Mouse (Mus musculus) gastrocnemius, postnatal 36 days (tissue): ENCODE results near the gene Gabpb1. TPM values are rescaled to one million over a fixed set of nuclear protein-coding genes. Genes with fewer than 3 reads are reported as not detected.

Experiments used
- DNase-seq, 2 experiments: peaks; one replicate each; pipeline ENCODE4 v3.0.0; 2022
- intact Hi-C: fragments of 180-260 bp; cut with DNase I; formaldehyde crosslinking; loops from one replicate; pipeline ENCODE4 v1.15.1; 2025
- long read RNA-seq, 2 experiments: library from polyadenylated mRNA; stranded (forward); transcript quantifications; one replicate each; pipeline ENCODE4 v2.0.0; 2021
- total RNA-seq, 2 experiments: library from RNA; stranded (reverse); gene quantifications; 2 replicates each; pipeline ENCODE4 v1.2.3; 2021

Gabpb1 gene
- 1 to 10 TPM; 5.8 to 6.4 TPM for total RNA-seq
- long read RNA-seq, experiment 1, full-length matches to known transcripts, result 7 of 13 reads
- long read RNA-seq, experiment 1, partial matches to known transcripts, result 2 of 13 reads
- long read RNA-seq, experiment 1, other reads (novel, unspliced or antisense), result 4 of 13 reads
- long read RNA-seq, experiment 2, full-length matches to known transcripts, result 3 of 6 reads
- long read RNA-seq, experiment 2, partial matches to known transcripts, result 0 of 6 reads
- long read RNA-seq, experiment 2, other reads (novel, unspliced or antisense), result 3 of 6 reads

DNA sequence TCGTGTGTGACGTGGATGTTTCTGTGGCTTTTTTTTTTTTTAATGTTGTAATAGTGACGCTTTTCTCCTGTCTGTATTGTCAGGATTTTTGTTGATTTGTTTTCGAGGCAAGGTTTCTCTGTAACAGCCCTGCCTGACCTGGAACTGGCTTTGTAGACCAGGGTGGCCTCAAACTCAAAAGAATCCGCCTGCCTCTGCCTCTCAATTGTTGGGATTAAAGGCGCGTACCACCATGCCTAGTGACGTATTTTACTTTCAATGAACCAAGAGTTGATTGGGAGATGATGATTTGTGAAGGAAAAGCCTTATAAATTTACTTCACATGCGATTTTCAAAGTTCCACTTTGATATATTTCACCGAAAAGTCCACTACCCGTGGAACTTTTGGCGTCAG, at the start of gene Gabpb1:
Gene Gabpb1 (minus strand): TSS at position 216 of the 394 bp plus-strand sequence.
- no peak for DNase-seq
- intact Hi-C loops, result no loop called here

DNA sequence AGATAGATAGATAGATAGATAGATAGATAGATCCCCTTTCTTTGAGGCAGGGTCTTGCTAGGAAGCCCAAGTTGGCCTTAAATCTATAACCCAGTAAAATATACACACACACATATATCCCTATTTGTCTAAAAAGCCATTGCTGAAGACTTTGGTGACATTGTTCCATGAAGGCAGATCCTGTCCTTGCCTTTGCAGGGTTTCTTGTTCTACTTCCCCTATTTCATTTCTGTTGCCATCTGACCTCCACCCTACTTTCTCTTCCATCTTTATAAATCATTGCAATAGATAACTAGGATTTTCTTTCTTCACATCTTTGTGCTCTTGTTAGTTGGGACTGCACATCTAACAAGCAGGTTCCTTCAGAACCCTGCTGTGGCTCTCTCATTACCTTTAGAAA, 36.8 kb upstream of the Gabpb1 start:
- intact Hi-C loops, result no loop called here
- no peak for DNase-seq

DNA sequence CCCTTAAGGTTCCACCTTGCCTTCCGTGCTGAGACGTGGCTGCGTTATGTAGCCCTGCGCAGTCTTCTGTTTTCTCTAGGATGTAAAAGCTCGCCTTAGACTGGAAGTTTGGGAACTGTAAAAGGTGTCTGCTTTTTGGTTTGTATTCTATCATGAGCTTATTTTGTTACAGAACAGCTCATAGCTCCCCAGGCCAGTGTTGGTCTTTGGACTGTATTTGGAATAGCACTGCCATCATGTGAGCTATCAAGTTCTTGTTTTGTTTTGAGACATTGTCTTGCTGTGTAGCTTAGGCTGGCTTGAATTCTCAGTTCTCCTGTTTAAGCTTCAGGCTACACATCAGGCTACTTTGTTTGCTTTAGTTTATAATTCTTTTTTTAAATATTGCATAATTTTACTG, 36.4 kb upstream of the Gabpb1 start:
- no peak for DNase-seq
- intact Hi-C loops, result no loop called here

GRCm38 (mm10) chr2:126708361-126708760, 32.2 kb upstream of the Gabpb1 start:
- intact Hi-C loops, result no loop called here
- no peak for DNase-seq

DNA sequence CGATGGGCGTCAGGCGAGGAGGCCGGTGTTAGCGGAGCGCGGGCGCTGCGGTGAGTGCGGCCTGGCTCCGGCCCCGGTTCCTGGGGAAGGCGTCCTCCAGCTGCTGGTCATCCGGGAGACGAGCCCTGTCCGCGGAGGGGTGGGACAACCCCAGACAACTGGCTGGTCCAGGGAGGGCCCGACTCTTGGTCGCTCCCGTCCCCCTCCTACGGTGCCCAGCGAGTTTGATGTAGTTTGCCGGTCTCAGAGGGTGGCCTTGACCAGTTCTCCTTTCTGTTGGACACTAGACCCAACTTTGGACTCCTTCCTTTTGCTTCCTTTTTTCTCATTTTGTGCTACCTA, 31.3 kb upstream of the Gabpb1 start:
- DNase-seq, result no peak
- intact Hi-C loops, result no loop called here

GRCm38 (mm10) chr2:126706759-126707437, 30.8 kb upstream of the Gabpb1 start, which contains the start of gene Usp8:
Gene Usp8 (plus strand): TSS chr2:126707328.
- intact Hi-C loops, result no loop called here
- peak; percentile 96 for DNase-seq

- no peak for DNase-seq
- intact Hi-C loops, result no loop called here
Measured at GRCm38 (mm10) chr2:126695285-126695684, 19.1 kb upstream of the Gabpb1 start.

- no peak for DNase-seq
- intact Hi-C loops, result no loop called here
Measured at GRCm38 (mm10) chr2:126691290-126691689, 15.2 kb upstream of the Gabpb1 start.

DNA sequence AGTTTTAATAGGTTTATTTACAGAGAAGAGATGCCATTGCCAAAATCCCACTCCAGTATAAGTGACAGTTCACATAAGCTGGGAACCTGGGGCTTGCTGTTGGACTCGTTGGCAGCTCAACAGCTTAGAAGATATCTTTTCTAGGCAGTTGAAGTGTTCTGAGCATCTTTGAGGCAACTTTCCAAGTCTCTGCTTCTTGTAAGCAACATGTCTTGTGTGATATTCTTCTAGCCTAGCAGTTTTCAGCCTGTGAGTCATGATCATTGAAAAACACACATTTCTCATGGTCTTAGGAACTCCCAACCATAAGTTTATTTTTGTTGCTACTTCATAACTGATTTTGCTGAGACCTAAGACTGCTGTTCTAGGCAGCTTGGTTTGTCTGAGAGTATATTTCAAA, 6.8 kb upstream of the Gabpb1 start:
- intact Hi-C loops, result no loop called here
- no peak for DNase-seq

DNA sequence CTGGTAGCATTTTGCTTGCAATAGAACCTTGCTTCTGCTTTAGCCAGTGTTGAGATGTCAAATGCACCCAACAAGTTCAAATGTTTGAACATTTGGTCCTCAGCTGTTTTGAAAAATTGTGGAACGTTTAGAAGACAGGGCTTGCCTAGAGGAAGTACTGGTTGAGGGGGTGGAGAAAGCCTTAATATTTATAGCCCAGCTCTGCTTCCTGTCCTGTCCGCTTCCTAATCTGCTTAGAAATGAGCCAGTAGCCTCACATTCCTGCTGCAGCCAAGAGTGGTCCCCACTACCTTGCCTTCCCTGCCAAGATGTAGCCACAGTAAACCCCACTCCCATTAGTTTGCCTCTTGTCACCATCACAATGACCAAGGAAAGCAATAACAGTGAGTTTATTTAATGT, 6.2 kb upstream of the Gabpb1 start:
- intact Hi-C loops, result no loop called here
- no peak for DNase-seq

GRCm38 (mm10) chr2:126677366-126677765, 1.2 kb upstream of the Gabpb1 start:
- no peak for DNase-seq
- intact Hi-C loops, result no loop called here

- peak; percentile 76 to 92 for DNase-seq
- intact Hi-C loops, result no loop called here
Measured at GRCm38 (mm10) chr2:126675169-126676121, 692 bp downstream of the Gabpb1 start.

DNA sequence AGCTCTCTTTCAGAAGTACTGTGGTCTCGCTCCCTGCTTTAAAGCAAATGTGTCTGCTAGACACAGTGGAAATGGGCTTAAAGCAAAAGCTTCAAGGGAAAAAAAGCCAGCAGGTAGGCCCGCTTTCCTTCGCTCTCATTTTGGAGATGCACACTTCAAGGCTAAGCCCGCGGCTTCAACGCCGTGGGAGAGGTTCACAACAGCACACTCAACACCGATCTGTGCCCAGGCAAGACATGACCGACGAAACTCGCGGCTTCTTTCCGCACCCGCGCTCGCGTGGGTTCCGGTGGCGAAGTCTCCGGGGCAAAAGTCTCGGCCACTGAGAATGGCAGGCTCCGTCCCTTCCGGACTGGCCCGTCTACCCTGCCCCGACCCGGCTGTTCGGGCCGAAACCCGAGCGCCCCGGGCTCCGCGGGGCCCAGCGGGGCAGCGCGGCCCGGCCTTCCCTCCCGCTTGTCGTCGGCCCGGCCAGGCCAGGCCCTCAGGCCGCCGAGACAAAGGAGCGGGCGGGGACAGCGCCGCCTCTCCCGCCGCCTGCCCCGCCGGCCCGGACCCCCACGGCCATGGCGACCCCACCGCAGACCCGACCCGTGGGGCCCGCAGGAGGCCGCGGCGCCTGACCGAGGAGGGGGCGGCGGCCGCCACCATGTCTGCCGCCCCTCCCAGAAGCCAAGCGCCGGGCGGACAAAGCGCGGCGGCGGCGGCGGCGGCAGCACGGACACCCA, 1.5 kb downstream of the Gabpb1 start:
- peak; percentile 7 to 63 for DNase-seq
- intact Hi-C loops, result no loop called here

DNA sequence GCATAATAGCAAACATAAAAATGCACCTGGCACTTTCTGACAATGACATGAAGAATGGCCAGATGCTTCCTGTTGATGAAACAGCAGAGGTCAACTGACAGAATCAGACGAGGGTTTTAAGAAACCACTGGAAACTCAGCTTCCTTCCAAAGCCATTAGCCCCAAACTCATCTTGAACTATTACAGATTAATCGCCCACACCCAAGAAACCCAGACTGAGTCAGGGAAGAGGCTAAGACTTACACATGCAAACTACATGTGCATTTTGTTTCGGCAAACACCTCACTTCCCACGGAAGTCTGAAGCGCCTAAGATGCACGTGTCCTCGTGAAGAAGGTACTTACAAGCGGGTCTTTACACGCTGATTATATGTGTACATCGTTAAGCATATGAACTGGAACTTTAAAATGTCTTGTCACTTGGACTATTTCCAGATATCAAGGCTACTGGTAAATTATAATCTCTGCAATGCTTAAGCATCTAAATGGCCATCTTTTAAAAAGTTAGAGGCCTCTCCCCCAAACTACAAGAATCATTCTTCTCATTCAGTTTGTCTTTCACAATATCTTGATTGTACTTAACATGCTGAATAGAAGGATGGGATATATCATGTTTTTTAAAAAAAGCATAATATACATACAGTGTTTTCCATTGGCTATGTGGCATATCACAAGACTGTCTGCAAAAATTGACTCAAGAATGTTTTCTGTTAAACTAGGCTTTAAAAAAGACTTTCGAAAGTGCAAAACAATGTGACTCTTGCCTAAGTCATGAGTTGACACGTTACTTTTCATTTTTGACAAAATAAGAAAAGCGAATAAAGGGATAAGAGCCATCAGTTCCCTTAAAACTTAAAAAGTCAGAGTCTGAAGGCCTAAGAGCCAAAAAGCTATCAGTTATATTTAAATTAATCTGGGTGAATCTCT, 2.6 kb downstream of the Gabpb1 start:
- intact Hi-C loops, result no loop called here
- DNase-seq, result no peak

DNA sequence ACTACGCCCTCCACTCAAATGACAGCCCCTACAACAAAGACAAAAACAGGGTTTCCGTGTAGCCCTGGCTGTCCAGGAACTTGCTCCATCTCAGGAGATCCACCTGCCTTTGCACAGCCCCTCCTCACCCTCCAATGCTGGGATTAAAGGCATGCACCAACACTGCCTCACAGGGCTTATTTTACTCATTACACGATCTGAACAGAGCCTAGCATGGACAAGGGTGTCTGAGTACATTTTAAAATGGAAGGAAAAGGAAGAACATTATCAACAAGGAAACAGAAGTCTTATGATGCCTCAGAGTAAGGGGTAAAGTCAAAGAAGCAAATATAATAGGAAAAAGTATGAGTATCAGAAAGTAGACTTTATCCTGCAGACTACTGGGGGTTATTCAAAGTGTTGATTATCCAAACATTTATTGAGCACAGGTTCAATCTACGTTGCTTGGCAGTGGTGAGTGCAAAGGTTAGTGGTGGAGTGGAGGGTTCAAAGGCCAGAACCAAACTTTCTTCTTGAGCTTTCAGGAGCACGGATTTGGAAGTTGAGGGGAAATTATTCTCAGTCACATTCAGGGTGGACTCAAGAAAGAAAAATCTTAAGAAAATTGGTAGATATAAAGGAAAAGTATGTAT, 7.4 kb downstream of the Gabpb1 start:
- intact Hi-C loops, result no loop called here

GRCm38 (mm10) chr2:126665984-126666383, 10.2 kb downstream of the Gabpb1 start:
- DNase-seq, result no peak
- intact Hi-C loops, result no loop called here

More for the DNA sequence above, 7.4 kb downstream of the Gabpb1 start:
- DNase-seq, result no peak

DNA sequence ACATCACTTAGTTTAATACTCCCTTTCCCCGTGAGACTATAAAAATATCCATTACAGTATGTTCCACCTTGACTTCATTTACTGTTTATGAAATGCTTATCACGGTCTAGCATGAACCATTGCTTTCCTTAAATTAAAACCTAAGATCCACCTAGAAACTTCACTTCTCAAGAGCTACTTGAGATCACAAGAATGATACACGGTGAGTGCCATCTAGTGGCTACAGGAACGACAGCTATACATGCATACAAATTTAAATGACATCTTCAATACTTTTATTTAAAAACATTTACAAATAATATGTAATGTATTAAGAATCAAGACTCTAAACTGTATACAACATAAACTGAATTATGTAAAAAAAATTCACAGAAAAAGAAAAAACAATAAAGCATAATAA, 12.7 kb downstream of the Gabpb1 start:
- no peak for DNase-seq
- intact Hi-C loops, result loop anchor here (2.0 kb wide), 1 partner anchor 71 kb away; no protein-coding TSS in a partner anchor

DNA sequence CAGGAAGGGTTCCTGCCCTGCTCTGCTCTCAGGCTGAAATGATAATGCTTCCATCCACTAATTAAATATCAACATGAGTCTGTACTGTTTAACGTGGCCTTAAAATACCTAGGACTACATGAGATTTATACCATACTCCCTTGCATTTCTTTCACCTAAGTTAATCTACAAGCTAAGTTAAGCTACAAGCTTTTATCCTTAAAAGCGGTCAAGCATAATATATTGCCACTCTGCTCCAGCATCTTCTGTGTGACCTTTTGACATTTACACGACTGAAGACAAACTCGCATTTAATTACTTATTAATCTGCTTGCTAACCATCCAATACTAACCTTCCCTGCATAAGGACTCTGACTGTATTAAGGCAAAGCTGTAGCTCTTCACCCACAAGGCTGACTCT, 23.2 kb downstream of the Gabpb1 start:
- no peak for DNase-seq
- intact Hi-C loops, result no loop called here

- intact Hi-C loops, result no loop called here
- no peak for DNase-seq
Measured at GRCm38 (mm10) chr2:126647762-126648161, 28.4 kb downstream of the Gabpb1 start.
